Mouse (Mus musculus) frontal cortex, adult (tissue): Measurements from ENCODE around the gene Nek1.

Experiments used
- ATAC-seq: cut with Nextera tagmentation; 2 replicates; pipeline ENCODE4 v1.9.2; 2017; ENCODE audit warnings: mild to moderate bottlenecking, moderate library complexity, mixed read lengths; ENCODE audit not compliant: low TSS enrichment

The Nek1 gene

DNA sequence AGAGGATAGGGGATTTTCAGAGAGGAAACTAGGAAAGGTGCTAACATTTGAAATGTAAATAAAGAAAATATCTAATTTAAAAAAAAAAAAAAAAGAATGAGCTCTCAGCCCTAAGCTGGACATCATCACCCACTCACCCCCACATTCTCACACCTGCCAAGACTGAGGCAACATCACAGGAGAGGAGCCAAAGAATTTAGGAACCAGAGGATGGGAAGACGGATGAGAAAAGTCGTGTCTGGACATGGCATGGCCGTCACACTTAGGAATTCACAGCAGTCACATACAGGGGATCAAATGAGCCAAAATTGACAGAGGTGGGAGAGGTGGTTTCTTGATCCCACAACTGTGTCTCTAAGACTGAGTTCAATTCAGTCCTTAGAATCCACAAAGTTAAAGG is 165.5 kb downstream of the Nek1 start:
- no peak for ATAC-seq

DNA sequence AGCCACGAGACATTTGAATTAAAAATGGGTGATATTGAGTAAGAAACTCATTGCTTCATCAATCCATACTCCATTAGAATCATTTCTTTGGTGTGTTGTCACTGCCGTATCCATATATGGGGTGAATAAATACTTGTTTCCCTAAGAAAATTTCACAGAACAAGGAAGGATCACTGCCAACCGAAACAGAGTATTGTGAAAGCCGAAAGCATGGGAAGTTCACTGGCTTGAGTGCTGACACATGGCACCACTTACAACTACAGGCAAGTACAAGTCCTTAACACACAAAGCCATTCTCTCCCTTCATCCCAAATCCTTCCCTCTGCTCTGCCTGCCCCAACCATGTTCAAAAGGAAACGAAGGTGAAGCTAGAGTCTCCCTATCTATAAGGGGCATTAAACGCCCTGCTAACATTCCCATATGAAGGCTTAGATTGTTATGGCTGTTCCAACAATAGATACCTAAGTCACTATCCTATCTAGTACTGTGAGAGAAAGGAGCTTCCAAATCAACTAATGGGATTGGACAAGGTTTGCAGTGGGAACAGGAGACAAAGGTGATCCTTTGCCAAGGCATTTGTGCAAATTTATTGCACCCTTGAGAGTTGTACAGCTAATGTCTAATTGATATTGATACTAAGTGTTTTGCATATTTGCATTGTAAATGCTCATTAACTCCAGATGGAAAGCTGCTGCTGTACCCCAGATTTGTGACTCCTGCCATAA is 168.6 kb downstream of the Nek1 start:
- ATAC-seq: no peak

DNA sequence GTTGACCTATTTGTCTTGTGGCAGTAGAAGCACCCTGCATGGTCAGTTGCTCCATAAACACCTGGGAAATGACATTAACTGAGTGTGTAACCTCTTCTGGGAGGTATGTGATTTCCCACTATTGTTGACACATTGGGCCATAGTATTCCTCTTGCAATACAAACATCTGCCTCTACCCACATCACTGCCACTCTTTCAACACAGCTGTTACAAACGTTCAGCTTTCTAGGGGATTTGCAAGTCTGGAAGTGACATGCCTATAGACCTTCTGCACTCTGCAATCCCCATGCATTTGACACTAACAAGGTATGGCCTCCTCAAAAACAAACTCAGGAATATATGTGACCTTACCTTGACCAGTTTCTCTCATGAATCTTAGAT is 169.2 kb downstream of the Nek1 start:
- ATAC-seq: no peak

DNA sequence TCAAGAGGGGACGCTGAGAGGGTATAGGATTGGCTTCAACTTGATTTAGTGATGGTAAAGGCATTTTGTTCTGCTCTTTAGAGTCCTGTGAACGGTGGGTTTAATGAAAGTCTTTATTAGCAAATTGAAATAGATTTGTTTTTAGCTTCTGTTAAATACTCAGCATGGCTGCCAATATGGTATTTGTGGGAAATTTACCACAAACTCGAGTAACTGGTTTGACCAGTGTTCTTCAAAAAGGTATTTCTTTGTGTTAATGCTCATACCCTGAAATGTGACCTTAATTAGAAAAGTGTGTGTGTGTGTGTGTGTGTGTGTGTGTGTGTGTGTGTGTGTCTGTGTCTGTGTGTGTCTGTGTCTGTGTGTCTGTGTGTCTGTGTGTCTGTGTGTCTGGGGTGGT is 178.6 kb downstream of the Nek1 start:
- no peak for ATAC-seq

DNA sequence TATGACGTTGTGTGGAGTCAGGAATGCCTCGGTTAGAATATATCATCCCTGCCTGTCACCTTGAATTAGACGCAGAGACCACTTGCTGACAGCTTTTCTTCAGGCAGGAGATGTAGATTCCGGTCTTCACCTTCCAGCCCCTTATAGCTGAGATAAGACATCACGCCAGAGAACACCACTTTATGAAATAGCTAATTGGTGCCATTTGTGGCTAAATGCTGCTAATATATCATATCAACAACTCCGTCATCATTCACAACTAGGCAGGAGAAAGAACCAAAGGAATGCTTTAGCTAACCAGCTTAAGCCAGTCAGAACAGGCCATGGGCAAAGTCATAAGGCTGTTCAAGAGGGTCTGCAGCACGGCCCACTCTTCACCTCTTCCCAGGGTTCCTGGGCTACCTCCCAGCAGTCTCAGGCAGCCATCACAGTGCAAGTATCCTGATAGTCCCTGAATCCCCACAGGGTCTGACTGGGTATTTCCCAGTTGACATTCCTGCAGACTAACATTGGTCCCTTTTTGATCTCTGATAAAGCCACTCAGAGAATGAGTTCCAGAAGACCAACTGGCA is 181.0 kb downstream of the Nek1 start:
- no peak for ATAC-seq

DNA sequence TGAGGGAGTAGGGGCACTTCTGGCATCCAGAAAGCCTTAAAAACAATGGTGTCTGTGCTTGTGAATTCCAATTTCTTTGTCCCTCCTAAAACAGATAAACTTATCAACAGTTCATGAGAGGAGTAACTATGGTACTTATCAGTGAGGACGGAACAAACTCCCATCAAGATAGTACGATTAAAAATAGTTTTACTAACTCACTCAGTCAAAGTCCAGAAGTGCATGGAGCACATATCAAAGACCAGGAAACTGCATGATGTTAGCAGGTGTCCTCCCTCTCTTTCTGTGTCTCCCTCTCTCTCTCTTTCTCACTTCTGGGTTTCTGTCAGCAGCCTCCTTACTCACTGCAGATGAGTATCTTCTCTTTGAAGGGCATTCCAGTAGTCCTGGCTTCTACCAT is 182.9 kb downstream of the Nek1 start:
- ATAC-seq: no peak

DNA sequence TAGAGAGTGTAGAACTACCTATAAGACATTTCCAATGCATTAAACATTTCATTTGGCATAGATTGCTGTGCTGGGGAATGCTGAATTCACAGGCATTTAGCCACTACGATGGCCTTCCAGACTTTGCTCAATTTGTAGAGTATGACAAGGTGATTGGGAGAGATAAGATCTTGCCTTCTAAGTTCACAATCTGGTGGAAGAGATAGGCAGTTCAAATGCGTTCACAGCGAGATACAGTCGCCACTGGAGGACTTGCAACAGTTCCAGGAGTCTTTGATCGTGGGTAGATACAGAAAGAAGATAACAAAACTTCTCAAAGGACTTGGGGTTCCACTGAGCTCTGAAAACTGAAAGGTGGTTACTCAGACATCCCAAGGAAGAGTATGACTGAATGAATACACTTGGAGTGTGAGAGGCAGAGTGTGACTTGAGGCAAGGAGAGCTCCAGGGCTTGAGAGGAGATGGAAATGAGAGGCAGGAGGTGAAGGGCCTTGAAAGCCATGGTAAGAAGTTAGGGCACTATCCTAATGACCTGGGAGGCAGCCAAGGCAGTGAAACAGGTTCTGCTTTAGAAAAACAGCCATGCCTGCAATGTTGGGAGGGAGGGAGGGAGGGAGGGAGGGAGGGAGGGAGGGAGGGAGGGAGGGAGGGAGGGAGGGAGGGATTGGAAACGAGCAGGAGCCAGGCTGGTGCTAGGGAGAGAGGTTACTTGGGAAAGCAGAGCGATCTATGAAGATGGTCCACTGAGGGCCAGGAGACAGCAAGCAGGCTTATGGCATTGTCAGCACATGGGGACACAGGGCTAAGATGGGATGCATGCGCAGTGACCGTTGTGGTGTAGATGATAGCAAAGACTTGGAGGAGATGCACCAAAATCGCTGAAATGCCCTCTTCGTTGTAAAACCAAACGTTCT is 184.9 kb downstream of the Nek1 start:
- no peak for ATAC-seq

DNA sequence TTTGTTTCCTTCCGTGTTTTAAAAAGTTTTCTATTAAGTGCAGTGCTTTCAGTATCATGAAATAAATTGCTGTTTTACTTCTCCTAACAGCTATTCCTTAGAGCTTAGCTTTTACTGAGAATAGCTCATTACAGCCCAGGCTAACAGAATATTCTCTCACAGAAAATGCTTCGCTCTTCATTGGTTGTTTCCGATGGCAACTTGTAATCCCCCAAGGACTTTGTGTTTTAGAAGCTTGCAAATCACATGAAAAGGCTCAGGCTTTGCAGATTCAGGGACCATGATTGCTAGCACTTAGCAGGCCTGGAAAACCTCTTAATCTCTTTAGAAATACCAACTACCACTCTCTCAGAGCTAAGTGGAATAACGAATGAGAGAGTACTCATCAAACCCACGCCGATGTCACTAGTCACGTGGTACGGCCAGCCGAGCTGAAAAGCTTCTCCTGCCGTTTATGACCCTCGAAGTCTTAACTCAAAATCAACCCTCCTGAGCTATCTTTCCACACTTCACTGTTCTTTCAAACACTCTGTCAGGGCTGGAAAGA is 185.7 kb downstream of the Nek1 start:
- ATAC-seq: peak; percentile 44; the same call in 1 of the 2 replicates
